Mouse (Mus musculus): ENCODE data around the gene Dlx3.

Gene Dlx3

GRCm38 (mm10) chr11:95119990-95120632 lies at the start of gene Dlx3:
Gene Dlx3 (plus strand): TSS chr11:95120119.
- DNase-seq = peak; percentile 36 to 50

- DNase-seq = peak in 1 of 2 experiments; percentile 13
Measured at GRCm38 (mm10) chr11:95070140-95071107, 49.5 kb upstream of the Dlx3 start.

- peak; percentile 35 to 51 for DNase-seq
Measured at GRCm38 (mm10) chr11:95071266-95071665, 48.7 kb upstream of the Dlx3 start.

- DNase-seq = peak in 1 of 2 experiments; percentile 35
Measured at GRCm38 (mm10) chr11:95072136-95072535, 47.8 kb upstream of the Dlx3 start.

GRCm38 (mm10) chr11:95072804-95073203 lies 47.1 kb upstream of the Dlx3 start:
- peak; percentile 83 to 86 for DNase-seq

- DNase-seq = no peak
Measured at GRCm38 (mm10) chr11:95073835-95074234, 46.1 kb upstream of the Dlx3 start.

GRCm38 (mm10) chr11:95074694-95075093 lies 45.2 kb upstream of the Dlx3 start:
- no peak for DNase-seq

GRCm38 (mm10) chr11:95075197-95076040 lies 44.5 kb upstream of the Dlx3 start:
- peak; percentile 40 to 44 for DNase-seq

- peak; percentile 88 to 89 for DNase-seq
Measured at GRCm38 (mm10) chr11:95076041-95076535, 43.8 kb upstream of the Dlx3 start.

- peak; percentile 86 to 91 for DNase-seq
Measured at GRCm38 (mm10) chr11:95076536-95077111, 43.3 kb upstream of the Dlx3 start, which contains the start of gene Itga3. Gene Itga3 (minus strand): TSS chr11:95076801.

GRCm38 (mm10) chr11:95077956-95078355 lies 42.0 kb upstream of the Dlx3 start:
- DNase-seq = no peak

- DNase-seq = no peak
Measured at GRCm38 (mm10) chr11:95079256-95079875, 40.6 kb upstream of the Dlx3 start.

- DNase-seq = no peak
Measured at GRCm38 (mm10) chr11:95080783-95081182, 39.1 kb upstream of the Dlx3 start.

- DNase-seq = no peak
Measured at GRCm38 (mm10) chr11:95082896-95083295, 37.0 kb upstream of the Dlx3 start.

- no peak for DNase-seq
Measured at GRCm38 (mm10) chr11:95084175-95084574, 35.7 kb upstream of the Dlx3 start.

GRCm38 (mm10) chr11:95084811-95085382 lies 35.0 kb upstream of the Dlx3 start:
- DNase-seq = peak in 1 of 2 experiments; percentile 17

- DNase-seq = no peak
Measured at GRCm38 (mm10) chr11:95085710-95086109, 34.2 kb upstream of the Dlx3 start.

- DNase-seq = no peak
Measured at GRCm38 (mm10) chr11:95086229-95086628, 33.7 kb upstream of the Dlx3 start.

GRCm38 (mm10) chr11:95087301-95088228 lies 32.4 kb upstream of the Dlx3 start:
- peak in 1 of 2 experiments; percentile 38 for DNase-seq

GRCm38 (mm10) chr11:95088286-95088685 lies 31.6 kb upstream of the Dlx3 start:
- DNase-seq = no peak
